Mouse (Mus musculus) spleen, postnatal 14 days (tissue): Measurements from ENCODE around the gene Clic5.
A peak's percentile ranks its signal among the peaks of the same experiment; 100 is the strongest.
"Not testable (repeated sequence)": the region's sequence is repeated elsewhere in the genome, so short reads cannot be mapped to it uniquely, and the experiment has no call there.

Experiments used
- DNase-seq, 2 experiments: peaks; one replicate each; pipeline ENCODE4 v3.0.0; 2021 to 2022; ENCODE audit warnings: low spot score in 2 of 2

Clic5 gene

DNA sequence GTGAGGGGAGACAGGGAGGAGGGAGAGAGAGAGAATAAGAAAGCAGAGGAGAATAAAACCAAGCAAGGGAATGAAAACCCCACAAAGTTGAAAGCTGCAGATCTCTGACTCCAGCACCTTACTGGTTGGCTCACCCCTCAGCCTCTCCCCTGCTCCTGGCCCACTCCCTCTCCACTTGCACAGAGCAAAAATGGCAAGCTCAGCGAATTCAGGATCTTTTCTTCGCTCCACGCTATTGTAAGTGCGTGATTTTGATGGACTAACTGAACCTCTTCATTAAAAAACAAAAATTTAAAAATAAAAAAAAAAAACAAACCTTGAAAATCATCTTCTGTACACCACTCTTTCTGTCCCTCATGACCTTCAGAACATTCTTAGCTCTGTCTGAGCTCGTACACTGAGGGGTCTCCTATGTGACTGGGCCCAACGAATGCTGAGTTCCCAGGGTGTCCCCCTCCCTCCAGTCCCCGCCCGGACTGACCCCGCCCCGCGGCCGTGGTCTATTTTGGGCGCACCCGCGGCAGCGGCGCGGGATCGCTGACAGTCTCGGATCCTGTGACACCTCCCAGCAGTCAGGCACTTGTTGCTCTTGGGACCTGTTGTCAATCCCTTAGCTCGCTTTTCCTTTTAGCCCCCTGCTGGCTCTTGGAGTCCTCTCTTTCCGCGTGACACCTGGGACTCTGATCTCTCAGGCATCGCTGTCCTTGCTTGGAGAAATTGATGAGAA lies at the start of gene Clic5:
Gene Clic5, plus strand, starts transcription at position 543 of the 727 bp plus-strand sequence.
- DNase-seq, result peak in 1 of 2 experiments; percentile 10

DNA sequence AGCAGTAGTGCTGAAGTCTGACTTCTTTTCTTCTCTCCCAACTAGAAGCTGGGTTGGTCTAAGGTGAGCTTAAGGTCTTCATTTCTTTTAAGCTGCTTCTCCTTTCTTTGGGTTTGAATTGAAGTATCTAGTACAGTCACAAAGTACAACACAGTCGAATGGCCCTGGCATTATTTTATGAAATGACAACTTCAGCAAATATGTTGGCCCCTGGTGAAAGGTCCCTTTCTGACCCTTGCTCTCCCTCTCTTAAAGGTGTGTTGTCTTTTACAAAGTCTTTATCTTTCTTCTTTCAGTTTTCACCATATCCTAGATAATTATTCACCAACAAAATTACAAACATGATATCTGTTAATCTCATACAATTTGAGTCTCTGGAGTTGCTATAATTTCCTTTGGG lies 42.6 kb upstream of the Clic5 start:
- DNase-seq, result no peak

DNA sequence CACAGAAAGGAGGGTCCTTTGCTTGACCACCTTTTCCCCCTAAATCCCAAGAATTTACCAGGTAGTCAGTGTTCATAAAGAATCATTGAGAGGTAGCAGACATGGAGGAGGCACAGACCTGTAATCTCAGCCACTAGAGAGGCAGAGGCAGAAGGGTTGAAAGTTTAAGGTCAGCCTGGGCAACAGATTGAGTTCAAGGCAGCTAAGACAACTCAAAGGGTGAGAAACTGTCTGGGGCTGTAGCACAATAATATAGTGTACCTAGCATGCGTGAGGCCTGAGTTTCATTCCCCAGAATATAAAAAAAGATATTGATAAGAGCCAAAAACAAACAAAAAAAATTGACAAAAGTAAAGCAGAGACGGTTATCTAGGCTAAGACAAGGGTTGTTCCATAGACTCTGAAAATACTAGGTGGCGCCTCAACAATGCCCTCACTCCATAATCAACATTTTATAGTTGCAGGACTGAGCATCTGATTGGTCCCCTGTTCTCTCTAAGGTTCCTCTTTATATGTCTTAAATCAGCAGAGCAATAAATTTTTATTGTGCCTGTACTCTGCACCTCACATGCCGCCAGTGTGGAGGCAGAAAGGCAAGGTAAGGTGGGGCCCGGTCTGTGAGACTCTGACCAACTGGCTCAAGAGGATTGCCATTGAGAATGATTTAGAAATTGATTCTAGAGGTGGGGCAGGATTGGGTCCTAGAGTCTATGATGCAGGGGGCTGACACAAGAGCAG lies 40.1 kb upstream of the Clic5 start:
- DNase-seq, result no peak

DNA sequence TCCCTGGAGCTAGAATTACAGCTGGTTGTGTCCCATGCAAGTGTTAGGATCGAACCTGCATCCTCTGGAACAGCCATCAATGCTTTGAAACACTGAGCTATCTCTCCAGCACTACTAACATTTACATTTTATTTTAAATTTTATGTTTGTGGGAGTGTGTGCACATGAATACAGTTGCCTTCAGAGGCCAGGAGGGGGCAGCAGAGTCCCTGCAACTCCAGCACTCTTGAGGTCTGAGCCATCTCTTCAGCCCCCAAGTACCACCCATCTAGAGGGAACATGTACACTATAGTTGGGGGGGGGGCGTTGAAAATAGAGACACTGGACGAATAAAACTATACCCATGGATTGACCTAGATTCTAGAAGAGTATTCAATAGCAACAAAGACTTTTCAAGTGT lies 37.3 kb upstream of the Clic5 start:
- peak in 1 of 2 experiments; percentile 11 for DNase-seq

DNA sequence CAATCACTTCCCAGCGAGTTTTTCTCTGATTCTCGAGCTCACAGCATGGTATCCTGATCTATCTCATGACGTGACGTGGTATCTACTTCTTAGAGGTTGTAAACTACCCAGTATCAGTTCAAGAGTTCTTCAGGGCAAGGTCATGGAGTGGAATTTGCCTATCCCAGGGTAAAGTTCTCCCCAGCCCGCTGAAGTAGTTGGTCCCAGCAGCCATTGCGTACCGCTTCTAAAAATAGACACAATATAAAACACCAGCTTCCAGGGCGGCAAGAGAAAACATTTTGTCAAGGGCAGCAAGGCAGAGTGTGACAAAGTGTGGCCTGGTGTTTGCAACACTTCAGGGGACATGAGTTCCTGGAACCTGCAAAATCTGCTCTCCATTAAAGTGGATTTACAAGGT lies 36.5 kb upstream of the Clic5 start:
- DNase-seq, result no peak

DNA sequence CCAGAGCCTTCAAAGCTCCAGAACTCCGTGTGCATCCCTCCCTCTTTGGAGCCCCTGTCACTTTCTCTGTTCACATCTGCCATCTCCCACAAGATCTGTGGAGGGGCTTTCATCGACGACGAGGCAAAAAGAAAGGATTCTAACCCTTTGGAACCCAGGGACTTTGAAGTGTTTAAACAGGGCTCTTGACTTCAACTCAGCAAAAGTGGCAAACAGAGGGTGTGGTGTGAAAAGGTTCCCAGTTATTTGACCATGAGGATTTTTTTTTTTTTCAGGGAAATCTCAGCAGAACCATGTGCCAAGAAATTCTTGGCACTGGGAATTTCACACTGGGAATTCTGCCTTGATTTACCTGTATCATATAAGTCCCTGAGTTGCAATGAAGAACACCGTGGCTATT lies 34.5 kb upstream of the Clic5 start:
- DNase-seq, result no peak

DNA sequence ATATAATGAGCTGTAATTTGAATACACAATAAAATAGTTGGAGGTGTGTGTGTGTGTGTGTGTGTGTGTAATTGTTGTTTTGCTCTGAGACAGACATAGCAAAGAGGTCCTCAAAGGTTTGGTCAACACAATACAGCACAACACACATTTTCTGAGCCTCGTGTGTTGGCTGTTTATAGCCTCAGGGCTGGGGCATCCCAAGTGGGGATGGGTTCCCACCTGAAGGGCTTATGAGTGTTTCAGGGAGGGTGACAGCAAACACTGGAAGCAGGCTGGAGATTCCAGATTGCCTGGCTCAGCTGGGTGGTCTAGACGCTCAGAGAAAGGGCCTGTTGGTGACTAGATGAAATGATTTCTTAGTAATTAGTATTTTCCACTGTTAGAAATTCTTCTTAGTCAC lies 33.2 kb upstream of the Clic5 start:
- DNase-seq, result no peak

DNA sequence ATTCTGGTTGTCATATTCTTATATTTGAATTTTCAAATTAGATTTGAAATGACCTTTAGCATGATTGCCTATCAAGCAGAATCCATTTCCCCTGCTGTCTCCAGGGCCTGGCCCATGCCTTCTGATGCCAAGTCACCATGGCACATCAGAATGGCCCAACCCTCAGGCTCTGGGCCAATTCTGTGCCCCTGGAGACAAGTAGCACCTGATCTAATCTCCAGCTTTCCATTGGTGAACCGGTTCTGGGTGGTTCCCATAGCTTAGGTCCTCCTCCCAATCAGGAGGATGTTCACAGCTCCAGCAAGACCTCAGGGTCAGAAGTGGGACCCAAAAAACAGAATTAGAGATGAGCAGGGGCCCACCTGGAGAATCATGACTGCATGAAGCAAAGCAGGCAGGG lies 30.2 kb upstream of the Clic5 start:
- DNase-seq, result no peak

DNA sequence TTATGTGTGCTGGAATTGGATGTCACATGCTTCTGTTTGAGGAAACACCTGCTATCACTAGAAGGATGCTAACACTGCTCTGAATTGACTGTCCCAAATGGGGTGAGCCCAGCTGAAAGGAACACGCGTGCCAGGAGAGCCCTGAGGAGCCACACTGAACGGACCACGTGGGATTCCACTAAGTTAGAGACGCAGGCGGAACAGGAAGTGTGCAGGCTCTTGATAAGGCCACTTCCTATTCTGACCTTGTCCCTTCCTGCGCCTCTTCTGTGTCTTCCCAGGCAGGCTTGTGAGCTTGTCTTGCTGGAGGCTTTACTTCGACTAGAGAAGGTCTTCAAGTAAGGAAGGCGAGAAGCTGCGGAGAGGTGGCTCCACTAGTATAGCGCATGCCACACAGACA lies 27.9 kb upstream of the Clic5 start:
- DNase-seq, result no peak

DNA sequence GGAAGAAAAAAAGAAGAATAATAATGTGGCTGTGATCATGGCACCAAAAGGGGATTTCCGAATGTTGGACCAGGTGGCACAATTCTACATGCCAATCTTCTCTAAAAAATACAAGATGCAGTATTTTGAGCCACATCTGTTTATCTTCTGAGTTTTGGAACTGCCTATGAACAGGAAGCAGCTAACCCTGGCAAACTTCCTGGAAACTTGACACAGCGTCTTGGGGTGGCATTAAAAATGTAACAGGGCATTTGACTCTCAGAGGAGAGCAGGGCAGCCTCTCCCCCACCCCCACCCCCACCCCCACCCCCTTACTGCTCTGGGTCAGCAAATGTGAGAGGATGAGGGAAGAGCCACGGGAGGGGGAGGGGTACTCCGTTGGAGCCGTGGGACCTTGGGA lies 25.9 kb upstream of the Clic5 start:
- no peak for DNase-seq

DNA sequence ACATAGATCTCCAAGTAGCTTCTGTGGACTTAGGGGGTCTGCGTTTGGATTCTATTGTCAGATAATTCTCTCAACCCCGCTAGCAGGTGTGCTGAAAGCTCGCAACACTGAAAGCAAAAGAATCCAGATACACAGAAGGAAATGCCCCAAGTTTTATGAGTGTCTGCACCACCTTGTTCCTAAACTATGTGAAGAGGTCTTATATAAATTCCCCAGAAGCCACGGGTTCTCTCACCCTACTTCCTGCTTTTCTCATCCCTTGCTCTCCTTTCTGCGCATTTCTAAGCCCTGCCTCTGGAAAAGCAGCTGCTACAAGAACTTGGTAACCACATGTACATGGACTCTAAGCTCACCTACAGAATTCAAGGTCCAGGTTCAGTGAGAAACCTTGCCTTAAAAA lies 25.4 kb upstream of the Clic5 start:
- no peak for DNase-seq

DNA sequence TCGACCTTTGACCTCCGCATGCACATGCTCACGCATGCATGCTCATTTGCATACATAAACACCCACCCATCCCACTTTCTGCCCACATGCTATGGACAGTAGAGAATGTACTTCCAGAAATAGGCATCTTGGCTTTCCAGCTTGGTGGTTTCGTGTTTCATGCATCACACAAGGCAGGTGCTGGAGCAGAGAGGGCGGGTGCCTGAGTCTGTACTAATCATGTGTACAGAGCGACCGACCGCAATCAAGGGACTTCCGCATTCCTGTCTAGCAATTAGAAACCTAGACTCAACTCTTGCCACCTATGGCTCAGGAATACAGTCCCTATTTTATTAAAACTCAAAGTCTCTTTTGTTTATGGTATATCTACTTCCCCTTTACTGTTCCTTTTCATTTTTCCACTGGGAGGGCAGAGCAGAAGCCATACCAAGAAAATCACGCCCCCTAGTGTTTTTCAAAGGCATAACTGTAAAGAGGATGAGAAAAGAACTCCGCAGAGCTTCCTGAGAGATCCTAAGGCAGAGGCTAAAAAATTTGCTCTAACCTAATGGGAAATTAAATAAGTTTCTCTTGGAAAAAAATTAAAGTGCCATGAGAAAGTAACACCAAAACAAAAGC lies 22.5 kb upstream of the Clic5 start:
- DNase-seq, result no peak

DNA sequence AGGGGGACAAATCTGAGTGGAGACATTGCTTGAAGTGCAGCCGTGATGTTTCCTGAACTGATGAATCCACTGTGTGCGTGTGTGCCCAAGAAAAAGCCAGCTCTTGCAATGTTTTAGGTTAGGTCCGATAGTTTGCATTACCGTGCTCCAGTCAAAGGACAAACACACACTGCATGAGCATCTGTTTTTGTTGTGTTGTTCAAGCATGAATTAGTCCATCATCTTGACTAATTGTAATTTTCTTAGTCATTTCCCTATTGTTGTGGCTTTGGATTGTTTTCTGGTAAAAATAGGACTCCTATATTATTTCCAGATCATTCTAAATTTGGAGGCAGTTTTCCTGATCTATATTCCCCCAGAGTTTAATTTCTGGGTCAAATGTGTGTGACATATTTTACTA lies 18.7 kb upstream of the Clic5 start:
- DNase-seq, result no peak

DNA sequence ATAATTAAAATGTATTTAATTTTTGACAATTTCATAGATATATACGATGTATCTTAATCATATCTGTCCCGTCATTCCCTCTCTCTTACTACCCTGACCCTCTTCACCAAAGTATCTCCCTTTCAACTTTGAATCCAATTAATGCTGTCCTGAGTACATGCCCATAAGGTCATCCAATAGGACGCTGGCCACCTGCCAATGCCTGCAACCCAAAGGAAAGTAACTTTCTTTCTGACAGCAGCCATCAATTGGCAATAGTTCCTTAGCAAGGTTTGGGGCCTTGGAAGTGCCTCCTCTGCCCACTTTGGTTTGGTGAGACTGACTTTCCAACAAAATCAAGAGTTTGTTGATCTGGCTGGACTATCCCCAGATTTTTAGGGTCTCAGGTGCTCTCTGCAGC lies 18.1 kb upstream of the Clic5 start:
- no peak for DNase-seq

DNA sequence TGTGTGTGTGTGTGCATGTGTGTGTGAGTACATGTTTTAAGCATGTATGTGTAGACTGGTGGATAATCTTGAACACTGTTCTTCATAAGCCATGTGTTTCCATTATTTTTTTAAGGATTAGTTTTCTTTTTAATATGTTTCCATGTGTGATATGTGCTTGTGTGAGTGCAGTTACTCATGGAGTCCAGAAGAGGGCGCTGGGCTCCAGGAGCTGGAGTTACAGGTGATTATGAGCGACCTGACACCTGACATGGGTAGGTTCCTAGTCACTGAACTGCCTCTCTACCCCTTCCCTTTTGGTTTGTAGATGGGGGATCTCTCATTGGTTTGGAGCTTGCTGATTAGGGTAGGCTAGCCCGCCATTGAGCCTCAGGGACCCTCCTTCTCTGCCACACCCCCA lies 16.5 kb upstream of the Clic5 start:
- no peak for DNase-seq

DNA sequence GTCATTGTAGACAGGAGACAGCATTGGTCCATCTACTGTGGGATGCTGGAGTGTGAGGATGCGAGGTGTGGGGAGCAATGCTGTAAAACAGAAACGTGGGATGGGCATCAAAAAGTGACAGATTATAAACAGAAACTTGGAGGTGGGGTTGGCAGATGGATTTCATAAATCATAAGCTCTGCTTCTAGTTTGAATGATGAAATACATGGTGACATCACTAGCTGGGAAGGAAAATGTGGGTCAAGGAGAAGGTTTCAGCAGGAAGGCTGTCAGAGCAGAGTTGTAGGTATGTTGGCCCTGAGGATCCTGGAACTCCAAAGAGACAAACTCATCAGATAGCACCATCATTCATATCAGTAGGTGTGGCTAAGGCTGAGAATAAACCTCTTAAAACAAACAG lies 15.0 kb upstream of the Clic5 start:
- no peak for DNase-seq

DNA sequence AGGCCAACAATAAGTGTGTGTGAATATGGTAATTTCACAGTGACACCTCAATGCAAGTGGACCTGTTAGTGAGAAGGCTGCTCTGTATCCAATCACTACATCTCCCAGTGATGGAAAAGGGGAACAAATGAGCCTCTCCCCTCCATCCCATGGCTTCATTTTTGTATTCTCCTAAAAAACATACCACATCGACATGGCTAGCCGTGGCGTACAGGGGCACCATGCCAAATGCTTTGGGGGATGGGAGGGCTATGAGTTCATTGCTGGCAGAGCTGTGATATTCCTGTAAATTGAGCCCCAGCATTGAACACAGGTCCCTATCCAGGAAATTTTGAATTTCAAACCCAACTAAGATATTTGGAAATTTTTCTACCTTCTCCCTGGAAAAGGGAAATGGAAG lies 11.1 kb upstream of the Clic5 start:
- DNase-seq, result no peak

DNA sequence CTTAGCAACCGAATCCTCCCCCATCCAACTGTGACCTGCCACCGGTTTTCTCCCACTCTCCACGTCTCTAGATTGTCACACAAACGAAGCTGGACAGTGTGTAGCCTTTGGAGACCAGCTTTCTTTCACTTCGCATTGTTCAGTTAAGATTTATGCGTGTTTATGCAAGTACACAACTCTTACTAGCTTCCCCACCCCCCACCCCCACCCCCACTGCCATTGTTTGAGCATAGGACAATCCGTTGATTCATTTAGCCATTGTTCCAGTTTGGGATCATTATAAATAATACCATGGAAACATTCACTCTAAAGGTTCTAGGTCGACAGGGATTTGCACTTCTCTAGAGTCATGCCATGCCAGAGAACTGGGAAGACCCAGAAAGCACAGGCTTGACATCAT lies 7.0 kb upstream of the Clic5 start:
- DNase-seq, result no peak

DNA sequence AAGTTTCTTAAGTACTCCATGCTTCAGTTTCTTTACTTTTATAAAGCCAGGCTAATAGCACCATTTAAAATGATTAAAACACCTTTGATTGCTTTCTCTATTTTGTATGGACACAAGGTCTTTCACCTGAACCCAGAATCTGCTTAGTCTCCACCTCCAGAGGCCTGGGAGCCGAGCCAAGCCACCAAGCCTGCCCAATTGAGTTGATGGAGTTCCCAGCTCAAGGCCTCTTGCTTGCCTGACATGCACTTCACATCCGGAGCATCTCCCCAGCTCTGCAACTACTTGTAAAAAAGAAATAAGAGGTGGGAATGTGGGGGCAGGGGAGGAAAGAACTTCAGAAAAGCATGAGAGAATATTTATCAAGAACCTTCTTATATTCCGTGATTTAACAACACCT lies 1.5 kb upstream of the Clic5 start:
- no peak for DNase-seq

DNA sequence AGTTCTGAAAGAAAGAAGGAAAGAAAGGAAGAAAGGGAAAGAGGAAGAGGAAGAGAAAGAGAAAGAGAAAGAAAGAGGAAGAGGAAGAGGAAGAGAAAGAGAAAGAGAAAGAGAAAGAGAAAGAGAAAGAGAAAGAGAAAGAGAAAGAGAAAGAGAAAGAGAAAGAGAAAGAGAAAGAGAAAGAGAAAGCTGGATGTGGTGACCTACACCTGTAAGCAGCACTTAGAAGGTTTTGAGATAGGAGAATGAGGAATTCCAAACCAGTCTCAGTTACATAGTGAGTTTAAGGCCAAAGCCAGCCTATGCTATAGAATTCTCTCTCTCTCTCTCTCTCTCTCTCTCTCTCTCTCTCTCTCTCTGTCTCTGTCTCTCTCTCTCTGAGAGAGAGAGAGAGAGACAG lies 847 bp upstream of the Clic5 start:
- DNase-seq, result not testable (repeated sequence)

DNA sequence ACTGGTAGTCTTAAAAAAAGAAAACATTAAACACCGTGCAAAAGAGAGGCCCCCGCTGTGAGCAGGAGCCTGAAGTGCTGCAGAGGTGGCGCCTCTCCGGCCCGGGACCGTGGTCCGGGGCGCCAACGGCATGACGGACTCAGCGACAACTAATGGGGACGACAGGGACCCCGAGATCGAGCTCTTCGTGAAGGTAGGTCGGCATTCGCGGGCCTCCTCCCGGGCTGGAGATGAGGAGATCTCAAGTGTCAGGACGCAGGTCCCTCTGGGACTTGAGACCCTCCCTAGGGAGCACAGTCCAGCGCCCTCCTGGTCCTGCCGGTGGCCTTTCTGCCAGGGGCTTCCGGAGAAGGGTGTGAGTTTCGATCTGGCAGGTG lies 373 bp downstream of the Clic5 start:
- DNase-seq, result no peak

DNA sequence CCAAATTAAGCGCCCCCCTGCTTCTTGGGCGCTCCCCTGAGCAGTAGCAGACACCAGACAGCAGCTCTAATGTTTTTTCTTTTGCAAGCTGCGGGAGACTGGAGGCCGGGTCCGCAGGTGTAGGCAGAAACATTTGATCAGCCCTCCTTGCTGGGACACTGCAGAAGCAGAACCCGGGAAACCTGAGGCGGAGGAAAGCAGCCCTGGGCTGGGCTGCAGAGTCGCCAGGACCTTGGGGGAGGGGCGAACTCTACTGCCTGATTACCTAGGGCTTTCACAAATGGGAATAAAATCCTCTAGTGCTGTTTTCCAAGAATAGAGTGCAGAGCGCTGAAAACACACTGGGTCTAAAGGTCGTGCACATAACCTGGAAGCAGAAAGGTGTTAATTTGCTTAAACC lies 1.3 kb downstream of the Clic5 start:
- DNase-seq, result no peak

DNA sequence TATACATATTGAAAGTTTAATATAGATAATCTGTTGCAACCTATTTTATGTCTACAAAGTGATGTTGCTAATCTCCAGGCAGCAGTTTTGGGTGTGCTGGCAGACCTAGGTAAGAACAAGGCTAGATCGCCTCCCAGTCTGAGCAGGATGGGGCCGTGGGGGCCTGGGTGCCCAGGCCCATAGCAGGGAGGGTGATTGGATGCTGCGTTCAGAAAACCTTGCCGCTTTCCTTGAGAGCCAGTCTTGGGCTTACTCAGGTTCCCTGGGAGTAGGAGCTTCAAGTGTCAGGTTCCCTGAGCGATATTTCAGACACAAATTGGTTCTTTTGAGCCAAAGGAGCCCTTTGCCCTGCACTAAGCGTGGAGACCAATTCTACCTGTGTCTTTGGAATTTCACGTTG lies 1.9 kb downstream of the Clic5 start:
- DNase-seq, result no peak
